Mouse (Mus musculus) large intestine, adult 2 months (tissue): Measurements from ENCODE around the gene Mybph. TPM values are rescaled to one million over a fixed set of nuclear protein-coding genes. Genes with fewer than 3 reads are reported as not detected.

Source experiments
- DNase-seq: peaks from one replicate; pipeline ENCODE4 v3.0.0-alpha.2; 2012; ENCODE audit warnings: low read depth, low spot score
- WGBS: fragments of 180-500 bp; shearing (Covaris S2); methylation state at CpG from one replicate; pipeline ENCODE4 v1.1.7; 2018; 5-methylcytosine and 5-hydroxymethylcytosine counted together
- polyA plus RNA-seq: library from polyadenylated mRNA; depleted of rRNA; stranded (reverse); fragments of >200 nt; gene quantifications from 2 replicates; pipeline ENCODE4 v1.2.3, GENCODE M21; 2012

The Mybph gene
- polyA plus RNA-seq, 1 experiment: 0.14 TPM

- WGBS: 59% methylated on average over 5 of the region's 5 CpGs
- DNase-seq: no peak
Measured at GRCm38 (mm10) chr1:134229806-134230575, 36.7 kb downstream of the Mybph start.

GRCm38 (mm10) chr1:134230638-134231228 is 37.5 kb downstream of the Mybph start:
- WGBS: 81% methylated on average over 10 of the region's 10 CpGs
- DNase-seq: no peak

- WGBS: 81% methylated on average over 3 of the region's 3 CpGs
- DNase-seq: no peak
Measured at GRCm38 (mm10) chr1:134231270-134231669, 38.0 kb downstream of the Mybph start.

GRCm38 (mm10) chr1:134231681-134232080 is 38.4 kb downstream of the Mybph start:
- no peak for DNase-seq
- WGBS: 57% methylated on average over 3 of the region's 3 CpGs

GRCm38 (mm10) chr1:134232326-134232725 is 39.1 kb downstream of the Mybph start:
- 36% methylated on average over 8 of the region's 8 CpGs for WGBS
- no peak for DNase-seq

GRCm38 (mm10) chr1:134232778-134233531 is 39.7 kb downstream of the Mybph start:
- DNase-seq: no peak
- 24% methylated on average over 12 of the region's 12 CpGs for WGBS

GRCm38 (mm10) chr1:134233681-134234454 is 40.6 kb downstream of the Mybph start:
- WGBS: 63% methylated on average over 19 of the region's 19 CpGs
- no peak for DNase-seq

- no peak for DNase-seq
- WGBS: 2% methylated on average over 41 of the region's 41 CpGs
Measured at GRCm38 (mm10) chr1:134234455-134235390, 41.5 kb downstream of the Mybph start.

GRCm38 (mm10) chr1:134235391-134235921 is 42.2 kb downstream of the Mybph start, which contains the start of gene Adora1:
Gene Adora1, minus strand, starts transcription at chr1:134235431.
- DNase-seq: no peak
- WGBS: 3% methylated on average over 37 of the region's 37 CpGs

- WGBS: 81% methylated on average over 3 of the region's 3 CpGs
- DNase-seq: no peak
Measured at GRCm38 (mm10) chr1:134236142-134236541, 42.9 kb downstream of the Mybph start.

- 35% methylated on average over 3 of the region's 3 CpGs for WGBS
- DNase-seq: no peak
Measured at GRCm38 (mm10) chr1:134237438-134237837, 44.2 kb downstream of the Mybph start.

GRCm38 (mm10) chr1:134240701-134241100 is 47.5 kb downstream of the Mybph start:
- 84% methylated on average over 9 of the region's 9 CpGs for WGBS
- DNase-seq: no peak

GRCm38 (mm10) chr1:134241298-134241697 is 48.0 kb downstream of the Mybph start:
- 85% methylated on average over 8 of the region's 8 CpGs for WGBS
- no peak for DNase-seq

GRCm38 (mm10) chr1:134242286-134242685 is 49.0 kb downstream of the Mybph start:
- no peak for DNase-seq
- WGBS: 63% methylated on average over 2 of the region's 2 CpGs

- 48% methylated on average over 6 of the region's 6 CpGs for WGBS
- DNase-seq: no peak
Measured at GRCm38 (mm10) chr1:134243505-134243904, 50.3 kb downstream of the Mybph start.

- peak; percentile 65 for DNase-seq
- 24% methylated on average over 35 of the region's 35 CpGs for WGBS
Measured at GRCm38 (mm10) chr1:134243948-134244914, 51.0 kb downstream of the Mybph start.

GRCm38 (mm10) chr1:134245004-134245717 is 51.9 kb downstream of the Mybph start:
- DNase-seq: no peak
- WGBS: 67% methylated on average over 14 of the region's 14 CpGs
